Mouse (Mus musculus): ENCODE results near the gene Gm48551. TPM values are rescaled to one million over a fixed set of nuclear protein-coding genes. Genes with fewer than 3 reads are reported as not detected.

Gm48551 gene
- polyA plus RNA-seq, 1 experiment: 0.38 TPM

DNA sequence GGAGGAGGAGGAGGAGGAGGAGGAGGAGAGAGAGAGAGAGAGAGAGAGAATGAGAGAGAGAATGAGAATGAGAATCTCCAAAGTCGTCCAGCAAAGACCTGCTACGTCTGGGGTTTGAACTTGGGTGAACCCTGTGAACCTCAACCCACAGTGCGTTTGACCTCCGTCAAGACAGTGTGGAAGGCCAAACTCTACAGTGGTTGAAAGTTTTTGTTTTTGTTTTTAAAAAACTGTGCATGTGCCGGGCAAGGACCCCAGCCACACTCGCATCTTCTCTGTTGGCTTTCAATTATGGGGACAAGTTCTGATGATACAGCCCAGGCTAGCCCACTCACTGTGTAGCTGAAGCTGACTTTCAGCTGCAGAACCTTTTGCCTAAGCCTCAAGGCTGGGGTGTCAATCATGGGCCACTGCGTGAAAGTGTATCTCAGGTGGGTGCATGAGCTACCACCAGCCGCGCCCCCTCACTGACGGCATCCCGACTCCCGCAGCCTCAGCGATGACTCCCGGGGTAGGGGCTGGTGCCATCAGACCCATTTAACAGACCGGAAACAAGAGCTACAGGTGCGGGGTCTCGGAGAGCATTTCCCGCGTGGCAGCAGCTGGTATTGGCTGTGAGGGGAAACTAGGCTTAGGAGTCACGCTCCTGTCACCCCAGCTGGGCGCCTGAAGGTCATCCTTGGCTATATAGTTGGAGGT is 48.1 kb downstream of the Gm48551 start:
- TF ChIP-seq GATA1 (IDR thresholded peaks at IDR 0.05; ENCODE audit: low read length): no peak

DNA sequence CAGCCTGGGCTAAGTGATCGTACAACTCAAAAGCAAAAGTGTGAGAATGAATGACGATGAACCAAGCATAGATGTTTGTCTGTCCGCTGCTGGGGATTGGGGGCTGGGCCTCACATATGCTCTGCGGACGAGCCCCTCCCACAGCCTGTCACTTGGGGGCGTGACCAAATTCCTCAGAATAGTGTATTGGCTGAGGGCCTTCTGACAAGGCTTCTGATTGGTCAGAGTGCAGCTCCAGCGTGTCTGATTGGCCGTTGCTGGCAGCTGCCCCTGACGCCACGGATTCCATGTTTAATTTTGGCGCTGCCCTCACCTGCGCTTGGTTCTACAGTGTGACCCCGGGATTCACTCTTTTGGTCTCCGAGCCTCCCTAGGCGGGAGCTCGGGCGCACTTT is 48.6 kb downstream of the Gm48551 start:
- TF ChIP-seq GATA1 (IDR thresholded peaks at IDR 0.05; ENCODE audit: low read length): no peak

DNA sequence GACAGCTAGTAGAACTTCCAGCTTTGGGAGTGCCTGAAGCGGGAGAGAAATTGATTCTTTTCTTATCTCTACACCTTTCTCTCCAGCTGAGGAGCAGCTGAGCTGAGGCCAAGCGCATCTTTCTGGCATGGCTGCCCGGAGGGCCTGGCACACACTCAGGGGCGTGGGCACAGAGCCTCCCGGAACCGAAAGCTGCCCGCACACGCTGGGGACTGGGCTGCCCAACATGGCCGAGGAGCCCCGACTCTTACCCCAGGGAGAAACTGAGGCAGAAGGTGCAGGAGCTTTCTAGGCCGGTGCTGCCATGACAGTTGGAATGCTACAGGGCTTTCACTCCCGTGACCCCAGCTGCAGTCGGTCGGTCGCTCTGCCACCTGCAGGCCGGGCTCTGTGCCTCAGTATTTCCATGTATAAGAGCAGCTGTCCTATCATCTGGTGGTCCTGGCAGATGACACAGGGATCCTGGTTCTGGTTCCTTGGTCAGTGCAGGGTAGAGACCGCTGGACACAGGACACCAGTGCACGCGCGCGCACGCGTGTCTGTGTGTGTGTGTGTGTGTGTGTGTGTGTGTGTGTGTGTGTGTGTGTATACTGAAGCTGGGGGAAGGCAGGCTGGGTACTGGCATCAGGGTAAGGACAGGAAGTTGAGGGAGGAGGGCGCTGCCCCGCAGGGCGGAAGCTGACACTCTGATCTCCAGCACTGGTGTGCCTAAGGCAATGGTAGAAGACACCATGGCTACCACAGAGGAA is 49.4 kb downstream of the Gm48551 start:
- TF ChIP-seq GATA1 (IDR thresholded peaks at IDR 0.05; ENCODE audit: low read length): no peak

DNA sequence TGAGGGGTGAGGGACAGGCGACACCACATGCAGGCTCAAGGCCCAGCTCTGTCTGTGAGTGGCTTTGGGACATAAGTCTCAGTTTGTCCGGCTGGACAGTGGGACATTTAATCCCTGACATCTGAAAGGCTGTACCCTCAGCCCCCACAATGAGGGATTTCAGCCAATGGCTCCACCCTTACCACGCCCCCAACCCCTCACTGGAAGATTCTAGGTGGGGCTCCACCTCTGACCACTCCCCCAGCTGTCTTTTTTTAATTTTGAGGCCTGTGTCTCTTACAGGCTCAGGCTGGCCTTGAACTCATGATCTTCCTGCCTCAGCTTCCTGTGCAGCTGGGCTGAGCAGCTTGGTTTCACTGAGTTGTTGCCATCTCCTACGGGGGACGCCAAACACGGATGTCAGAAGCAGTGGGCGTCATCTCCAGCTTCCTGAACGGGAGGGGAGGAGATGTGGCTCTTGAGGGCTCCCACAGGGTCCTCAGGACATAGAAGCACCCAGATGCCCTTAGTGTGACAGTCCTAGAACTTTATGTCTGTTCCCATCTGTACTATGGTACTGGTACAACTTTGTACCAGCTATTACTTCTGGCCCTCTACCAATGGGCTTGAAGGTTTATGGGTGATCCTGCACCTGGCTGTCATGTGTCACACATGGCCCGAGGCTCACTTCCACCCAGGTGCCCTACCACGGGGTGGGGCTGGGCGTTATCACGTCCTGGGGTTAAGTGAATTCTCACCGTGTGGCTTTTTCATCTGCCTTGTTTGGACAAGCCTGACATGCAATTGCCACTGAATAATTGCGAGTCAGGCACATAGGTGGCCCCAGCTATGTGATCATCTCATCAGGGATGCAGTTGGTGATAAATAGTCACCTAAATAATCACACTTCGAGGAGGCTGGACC is 50.3 kb downstream of the Gm48551 start:
- no peak for TF ChIP-seq GATA1 (IDR thresholded peaks at IDR 0.05; ENCODE audit: low read length)

DNA sequence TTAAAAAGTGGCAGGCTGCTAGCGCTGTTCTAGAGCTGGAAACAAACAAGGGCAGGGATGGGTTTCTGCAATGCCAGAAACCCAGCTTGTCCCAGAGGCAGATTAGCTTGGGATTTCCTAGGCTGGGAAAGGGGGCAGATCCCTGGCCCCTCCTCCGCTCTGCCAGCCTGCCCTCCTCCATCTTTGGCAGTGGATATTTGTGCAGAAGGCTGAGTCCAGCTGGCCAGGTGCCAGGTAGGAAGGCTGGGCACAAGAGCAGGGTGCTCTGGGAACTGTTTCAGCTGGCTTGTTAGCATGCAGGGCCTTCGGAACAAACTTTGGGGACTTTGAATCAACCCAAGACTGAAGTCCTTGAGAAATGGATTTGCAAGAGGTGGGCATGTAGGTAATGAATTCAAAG is 51.2 kb downstream of the Gm48551 start:
- TF ChIP-seq GATA1 (IDR thresholded peaks at IDR 0.05; ENCODE audit: low read length): no peak

DNA sequence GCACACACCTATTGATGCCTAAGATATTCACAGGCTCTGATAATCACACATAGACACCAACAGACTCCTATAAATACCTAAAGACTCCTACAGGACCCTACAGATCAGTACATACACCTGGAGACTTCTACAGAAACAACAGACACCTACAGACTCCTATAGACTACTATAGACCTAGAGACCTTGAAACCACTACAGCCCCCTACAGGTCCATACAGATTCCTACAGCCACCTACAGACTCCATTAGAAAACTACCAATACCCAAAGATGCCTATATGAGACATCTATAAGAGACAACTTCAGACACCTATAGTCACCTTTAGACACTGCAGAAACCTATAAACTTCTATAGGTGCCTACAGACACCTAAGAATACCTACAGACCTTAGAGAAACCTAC is 56.8 kb downstream of the Gm48551 start:
- no peak for TF ChIP-seq GATA1 (IDR thresholded peaks at IDR 0.05; ENCODE audit: low read length)

Other genes starting within 250 kb of the Gm48551 start
- gene Zbtb7a, start 249.2 kb upstream of the Gm48551 start, polyA plus RNA-seq (2012): 103 and 129 TPM in 2 replicates
- 74.1 and 84.8 TPM in 2 replicates for gene Pias4, start 216.5 kb upstream of the Gm48551 start, polyA plus RNA-seq (2012)
- 1,558 and 2,919 TPM in 2 replicates for gene Eef2, start 207.8 kb upstream of the Gm48551 start, polyA plus RNA-seq (2012)
- 59.3 and 79.0 TPM in 2 replicates for gene Dapk3, start 201.5 kb upstream of the Gm48551 start, polyA plus RNA-seq (2012)
- gene 4930442H23Rik, start 200.6 kb upstream of the Gm48551 start, polyA plus RNA-seq (2012): not detected in 2 replicates
- gene Nmrk2, start 182.4 kb upstream of the Gm48551 start, polyA plus RNA-seq (2012): not detected in 2 replicates
- gene Atcay, start 153.6 kb upstream of the Gm48551 start, polyA plus RNA-seq (2012): not detected in 2 replicates
- 0.66 and 0.84 TPM in 2 replicates for gene Zfr2, start 151.3 kb upstream of the Gm48551 start, polyA plus RNA-seq (2012)
- gene Matk, start 131.5 kb upstream of the Gm48551 start, polyA plus RNA-seq (2012): not detected in 2 replicates
- gene Mrpl54, start 117.5 kb upstream of the Gm48551 start, polyA plus RNA-seq (2012): 633 and 674 TPM in 2 replicates
- 111 and 135 TPM in 2 replicates for gene Apba3, start 117.5 kb upstream of the Gm48551 start, polyA plus RNA-seq (2012)
- gene Tjp3, start 92.9 kb upstream of the Gm48551 start, polyA plus RNA-seq (2012): 1.4 TPM in 2 replicates
- gene Pip5k1c, start 91.5 kb upstream of the Gm48551 start, polyA plus RNA-seq (2012): 139 and 210 TPM in 2 replicates
- gene Cactin, start 63.4 kb upstream of the Gm48551 start, polyA plus RNA-seq (2012): 74.5 and 82.9 TPM in 2 replicates
- gene Tbxa2r, start 55.7 kb upstream of the Gm48551 start, polyA plus RNA-seq (2012): not detected in 2 replicates
- gene Gipc3, start 41.2 kb upstream of the Gm48551 start, polyA plus RNA-seq (2012): not detected in 2 replicates
- gene Hmg20b, start 34.0 kb upstream of the Gm48551 start, polyA plus RNA-seq (2012): 186 and 236 TPM in 2 replicates
- 38.2 and 39.2 TPM in 2 replicates for gene Mfsd12, start 27.0 kb upstream of the Gm48551 start, polyA plus RNA-seq (2012)
- gene 4930404N11Rik, start 18.6 kb upstream of the Gm48551 start, polyA plus RNA-seq (2012): 0.40 and 0.50 TPM in 2 replicates
- gene Fzr1, start 6.0 kb upstream of the Gm48551 start, polyA plus RNA-seq (2012): 99.0 and 111 TPM in 2 replicates
- gene Dohh, start within 50 bp of the Gm48551 start, polyA plus RNA-seq (2012): 216 and 292 TPM in 2 replicates
- gene Gm48552, start 4.5 kb downstream of the Gm48551 start, polyA plus RNA-seq (2012): 7.0 and 10.7 TPM in 2 replicates
- gene Smim24, start 8.6 kb downstream of the Gm48551 start, polyA plus RNA-seq (2012): 0.68 and 0.69 TPM in 2 replicates
- 29.3 and 37.9 TPM in 2 replicates for gene Nfic, start 71.2 kb downstream of the Gm48551 start, polyA plus RNA-seq (2012)
- 0.05 and 0.08 TPM in 2 replicates for gene Celf5, start 98.2 kb downstream of the Gm48551 start, polyA plus RNA-seq (2012)
- 258 and 349 TPM in 2 replicates for gene Ncln, start 111.9 kb downstream of the Gm48551 start, polyA plus RNA-seq (2012)
- 4.1 and 6.8 TPM in 2 replicates for gene S1pr4, start 115.7 kb downstream of the Gm48551 start, polyA plus RNA-seq (2012)
- gene Gna15, start 139.8 kb downstream of the Gm48551 start, polyA plus RNA-seq (2012): 38.8 and 47.3 TPM in 2 replicates
- gene Gna11, start 160.7 kb downstream of the Gm48551 start, polyA plus RNA-seq (2012): 15.0 and 16.3 TPM in 2 replicates
- gene Aes, start 175.0 kb downstream of the Gm48551 start, polyA plus RNA-seq (2012): 1,803 and 2,150 TPM in 2 replicates
- gene Tle2, start 190.1 kb downstream of the Gm48551 start, polyA plus RNA-seq (2012): 3.0 and 3.6 TPM in 2 replicates
- gene Tle6, start 216.6 kb downstream of the Gm48551 start, polyA plus RNA-seq (2012): 9.2 and 15.1 TPM in 2 replicates
- 0.16 and 0.22 TPM in 2 replicates for gene BC025920, start 221.8 kb downstream of the Gm48551 start, polyA plus RNA-seq (2012)
- 100 and 118 TPM in 2 replicates for gene Sirt6, start 243.3 kb downstream of the Gm48551 start, polyA plus RNA-seq (2012)
- gene Ankrd24, start 244.1 kb downstream of the Gm48551 start, polyA plus RNA-seq (2012): 7.1 and 8.6 TPM in 2 replicates